Mouse (Mus musculus) erythroblast, embryonic 14.5 days (primary cell): ENCODE measurements around the gene Med9.

Experiments
- GATA1 ChIP-seq: IDR thresholded peaks from 2 replicates; pipeline ENCODE4 v1.6.1; 2012; ENCODE audit warnings: low read length, inconsistent platforms, mixed read lengths
- TAL1 ChIP-seq: IDR thresholded peaks from 3 replicates; pipeline ENCODE4 v1.6.1; 2012; ENCODE audit warnings: low read length, inconsistent platforms, mixed read lengths

DNA sequence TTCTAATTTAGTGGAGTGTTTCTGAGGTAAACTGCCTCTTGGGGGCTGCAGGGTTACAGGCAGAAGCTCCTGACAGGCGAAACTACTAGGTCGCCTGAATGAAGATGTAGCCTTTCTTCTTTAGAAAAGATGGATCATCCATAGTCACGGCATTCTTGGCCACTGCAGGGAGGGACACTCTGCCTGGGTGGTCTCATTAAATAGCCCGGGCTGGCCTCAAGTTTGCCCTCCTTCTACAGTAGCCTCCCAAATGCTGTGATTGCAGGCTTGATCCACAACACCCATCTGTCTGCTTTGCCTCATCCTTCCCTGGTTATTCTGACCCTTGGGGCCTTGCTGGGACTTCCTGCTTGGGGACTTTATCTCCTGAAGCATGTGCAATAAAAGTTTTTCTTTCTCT lies 18.0 kb upstream of the Med9 start:
- no peak for TF ChIP-seq TAL1
- no peak for TF ChIP-seq GATA1
